Mouse (Mus musculus) C2C12 (cell line): ENCODE measurements around the gene Nedd9. TPM values are rescaled to one million over a fixed set of nuclear protein-coding genes. Genes with fewer than 3 reads are reported as not detected.

Experiments
- H3K27me3 ChIP-seq: one replicate; pipeline ENCODE4 v1.6.1; 2011; ENCODE audit not compliant: control insufficient read depth, insufficient read depth, insufficient read length
- H3K36me3 ChIP-seq: one replicate; pipeline ENCODE4 v1.6.1; 2011; ENCODE audit not compliant: control insufficient read depth, insufficient read depth
- H3K4me3 ChIP-seq: one replicate; pipeline ENCODE4 v1.5.1; 2011; ENCODE audit warnings: mild to moderate bottlenecking, control low read depth; ENCODE audit not compliant: poor library complexity, insufficient read depth, severe bottlenecking
- H3K79me2 ChIP-seq: one replicate; pipeline ENCODE4 v1.6.1; 2011; ENCODE audit not compliant: control insufficient read depth, insufficient read depth
- H3K79me3 ChIP-seq: one replicate; pipeline ENCODE4 v1.6.1; 2011; ENCODE audit warnings: low read depth, control low read depth
- H3ac ChIP-seq: one replicate; pipeline ENCODE3; 2011; ENCODE audit warnings: low read depth; ENCODE audit not compliant: control insufficient read depth, insufficient read length
- CEBPB ChIP-seq: IDR thresholded peaks from one replicate; pipeline ENCODE4 v1.6.1; 2011; ENCODE audit warnings: low read depth, mild to moderate bottlenecking, control low read depth, moderate library complexity
- CTCF ChIP-seq: IDR thresholded peaks from one replicate; pipeline ENCODE4 v1.5.1; 2011; ENCODE audit not compliant: control insufficient read depth, insufficient read depth, insufficient read length
- FOSL1 ChIP-seq: IDR thresholded peaks from one replicate; pipeline ENCODE4 v1.8.0; 2011; ENCODE audit warnings: mild to moderate bottlenecking, low read length; ENCODE audit not compliant: poor library complexity, insufficient read depth, severe bottlenecking
- MAX ChIP-seq: IDR thresholded peaks from one replicate; pipeline ENCODE4 v1.6.1; 2011; ENCODE audit warnings: mild to moderate bottlenecking, control low read depth
- MYOD1 ChIP-seq: IDR thresholded peaks from one replicate; pipeline ENCODE4 v1.6.1; 2011; ENCODE audit warnings: low read depth; ENCODE audit not compliant: control insufficient read depth, insufficient read length
- MYOG ChIP-seq: IDR thresholded peaks from one replicate; pipeline ENCODE4 v1.6.1; 2011; ENCODE audit not compliant: control insufficient read depth, insufficient read length; ENCODE audit errors: extremely low read depth
- USF1 ChIP-seq: IDR thresholded peaks from one replicate; pipeline ENCODE4 v1.6.1; 2011; ENCODE audit warnings: low read depth, mild to moderate bottlenecking, control low read depth, moderate library complexity
- polyA plus RNA-seq: library from polyadenylated mRNA; unstranded; fragments of >200 nt; fragmentation: generic; extraction: Trizol; gene quantifications from one replicate; pipeline ENCODE4 v1.2.1, GENCODE M21; 2012; ENCODE audit warnings: missing spikeins

The Nedd9 gene
- polyA plus RNA-seq, 1 experiment: 6.7 TPM

DNA sequence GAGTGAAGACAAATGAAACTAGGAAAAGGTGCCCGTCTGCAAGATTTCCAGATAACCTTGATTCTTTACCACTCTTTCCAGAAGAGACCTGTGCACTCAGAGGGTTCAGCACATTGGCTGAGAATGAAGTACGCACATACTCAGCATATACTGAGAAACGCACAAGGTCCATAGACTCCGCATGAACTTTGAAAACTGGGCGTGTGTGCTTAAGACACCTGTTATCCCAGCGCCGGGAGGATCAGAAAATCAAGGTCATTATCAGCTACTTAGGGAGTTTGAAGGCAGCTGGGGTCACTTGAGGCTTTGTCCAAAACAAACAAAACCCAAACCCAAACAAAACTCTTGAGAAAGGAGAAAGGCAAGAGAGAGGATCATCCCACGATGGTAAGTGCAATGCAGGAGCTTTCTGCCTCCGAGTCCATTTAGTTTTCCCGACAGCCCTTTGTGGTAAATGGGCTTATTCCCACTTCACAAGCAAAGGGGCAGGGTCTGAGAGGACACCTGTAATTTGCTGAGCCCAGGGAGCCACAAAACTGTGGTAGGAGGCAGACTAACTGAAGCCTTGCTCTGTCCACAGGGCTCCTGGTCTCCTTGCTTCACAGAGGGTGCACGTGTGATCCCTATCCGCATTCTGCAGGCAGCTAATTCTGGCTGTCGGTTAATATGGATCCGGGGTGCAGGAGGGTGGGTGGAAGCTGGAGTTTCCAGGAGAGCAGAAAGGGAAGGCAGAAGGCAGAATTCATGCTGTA lies 153.1 kb downstream of the Nedd9 start:
- Histone ChIP-seq H3K4me3 (no peak overlapping the region), H3K36me3 (peaks cover 45% of the 10 kb centered on the region), H3K27me3 (no peaks in the 10 kb centered on the region), H3ac (no peak overlapping the region), H3K79me3 (peaks cover 5% of the 10 kb centered on the region), H3K79me2 (peaks cover 17% of the 10 kb centered on the region)
- TF ChIP-seq CTCF (no peak), CEBPB (no peak), MYOD1 (no peak), MAX (no peak)

DNA sequence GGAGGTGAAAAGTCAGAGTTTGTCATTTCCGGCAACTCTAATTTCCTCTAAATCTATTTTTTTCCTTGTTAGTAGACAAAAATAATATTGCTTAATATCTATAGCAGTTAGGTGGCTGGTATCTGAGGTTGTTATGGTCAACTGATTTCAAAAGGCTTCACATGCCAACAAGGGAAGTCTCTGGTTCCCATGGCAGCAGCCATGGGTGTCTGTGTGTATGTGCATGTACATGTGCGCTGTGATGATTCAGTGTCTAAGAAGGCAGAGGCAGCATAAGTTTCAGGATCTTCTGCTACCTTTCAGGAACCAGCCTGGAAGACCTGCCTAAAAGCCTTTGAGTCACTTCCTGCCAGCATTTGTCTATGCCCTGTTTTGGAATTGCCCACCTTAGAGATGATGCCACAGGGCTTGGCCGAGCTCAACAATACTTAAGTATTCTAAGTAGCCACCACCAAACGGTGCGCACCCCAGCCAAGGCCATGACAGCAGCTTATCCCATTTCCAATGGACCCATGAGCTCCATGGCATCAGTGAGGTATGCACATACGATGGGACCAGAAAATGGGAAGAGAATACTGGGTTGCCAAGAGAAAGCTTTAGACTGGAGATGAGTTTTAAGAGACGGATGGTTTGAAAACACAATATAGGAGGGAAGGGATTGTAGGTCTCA lies 155.4 kb downstream of the Nedd9 start:
- Histone ChIP-seq H3K4me3 (no peak overlapping the region), H3K79me3 (peaks cover 5% of the 10 kb centered on the region), H3K79me2 (peaks cover 20% of the 10 kb centered on the region), H3ac (no peak overlapping the region), H3K27me3 (no peaks in the 10 kb centered on the region), H3K36me3 (peaks cover 40% of the 10 kb centered on the region)
- TF ChIP-seq FOSL1: no peak
- no peak for TF ChIP-seq MYOG
- TF ChIP-seq CTCF: no peak
- no peak for TF ChIP-seq MYOD1
- TF ChIP-seq CEBPB: no peak
- TF ChIP-seq MAX: no peak
- TF ChIP-seq USF1: no peak

DNA sequence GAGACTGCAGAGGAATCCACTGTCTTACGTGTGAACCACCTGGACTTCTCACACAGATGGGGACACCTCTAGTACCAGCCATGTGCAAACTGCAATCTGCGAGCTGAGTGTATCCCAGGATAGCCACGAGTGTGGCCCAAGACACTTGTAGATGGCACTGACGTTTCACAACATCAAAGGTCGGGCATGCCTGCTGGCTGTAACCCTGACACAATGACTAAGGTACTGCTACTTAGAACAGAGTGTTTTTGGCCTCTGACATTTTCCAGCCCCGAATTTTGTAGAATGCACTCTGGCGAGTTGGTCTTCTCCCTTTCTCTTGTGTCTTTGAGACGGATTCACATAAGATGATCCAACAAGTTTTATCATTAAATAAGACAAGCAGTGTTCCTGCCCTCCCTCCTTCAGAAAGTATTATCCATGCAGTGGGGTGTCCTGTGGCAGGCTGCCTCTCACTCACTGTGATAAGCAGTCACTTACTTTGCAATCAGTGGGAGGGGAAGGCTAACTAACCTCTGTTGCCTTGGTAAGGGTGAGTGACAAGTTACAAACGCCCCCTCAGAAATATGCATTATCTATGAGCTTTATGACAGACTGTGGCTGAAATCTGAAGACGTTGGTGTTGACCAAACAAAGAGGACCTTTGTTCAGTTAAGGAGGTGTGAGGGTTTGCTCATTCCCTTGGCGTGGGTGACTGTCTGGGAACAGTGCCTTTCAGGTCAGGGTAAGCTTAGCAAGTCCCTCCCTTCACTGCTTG lies 156.4 kb downstream of the Nedd9 start:
- TF ChIP-seq FOSL1 (no peak), MYOG (no peak), CEBPB (no peak), CTCF (no peak), MAX (no peak), USF1 (no peak), MYOD1 (no peak)
- H3ac ChIP-seq: no peak overlapping the region
- peaks cover 5% of the 10 kb centered on the region for H3K79me3 ChIP-seq
- H3K4me3 ChIP-seq: no peak overlapping the region
- peaks cover 20% of the 10 kb centered on the region for H3K79me2 ChIP-seq
- H3K36me3 ChIP-seq: peaks cover 35% of the 10 kb centered on the region
- H3K27me3 ChIP-seq: no peaks in the 10 kb centered on the region

DNA sequence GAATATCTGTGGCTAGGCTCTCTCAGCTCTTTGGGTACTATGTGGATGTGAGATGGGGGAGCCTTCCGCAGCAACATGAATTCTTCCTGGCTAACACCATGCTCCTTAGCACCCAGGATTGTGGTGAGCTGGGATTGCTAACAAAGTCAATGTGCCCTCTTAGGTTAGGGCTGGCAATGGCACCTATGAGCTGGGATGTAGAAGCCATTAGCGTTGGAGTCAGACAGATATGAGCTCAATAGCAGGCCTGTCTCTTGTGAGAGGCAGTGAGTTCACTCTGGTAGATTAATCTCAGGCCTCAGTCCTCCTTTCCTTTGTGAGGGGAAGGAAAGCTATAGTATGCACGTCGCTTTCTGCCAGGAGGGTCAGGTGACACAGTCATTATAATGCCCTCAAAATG lies 157.1 kb downstream of the Nedd9 start:
- Histone ChIP-seq H3K79me3 (peaks cover 5% of the 10 kb centered on the region), H3ac (no peak overlapping the region), H3K36me3 (peaks cover 36% of the 10 kb centered on the region), H3K27me3 (no peaks in the 10 kb centered on the region), H3K4me3 (no peak overlapping the region), H3K79me2 (peaks cover 20% of the 10 kb centered on the region)
- TF ChIP-seq CTCF (no peak), USF1 (no peak)

DNA sequence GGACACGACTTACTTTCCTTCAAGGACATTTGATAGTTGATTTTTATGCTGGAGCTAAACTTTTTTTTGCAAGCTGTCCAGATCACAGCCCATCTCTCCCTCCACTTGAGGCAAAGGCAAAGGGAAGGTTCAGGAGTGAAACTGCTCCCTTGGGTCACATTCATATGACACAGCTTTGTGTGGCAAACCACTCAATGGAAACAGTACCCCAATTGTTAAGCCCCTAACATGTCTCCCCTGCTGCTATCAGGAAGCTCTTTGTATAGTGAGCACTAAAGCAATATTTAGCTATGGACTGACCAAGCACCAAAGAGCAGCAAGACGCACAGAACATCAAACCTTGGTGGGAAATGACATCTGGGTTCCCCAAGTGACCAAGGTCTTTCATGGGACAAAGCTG lies 158.7 kb downstream of the Nedd9 start:
- Histone ChIP-seq H3K36me3 (peaks cover 31% of the 10 kb centered on the region), H3ac (no peak overlapping the region), H3K4me3 (no peak overlapping the region), H3K79me3 (peaks cover 5% of the 10 kb centered on the region), H3K27me3 (no peaks in the 10 kb centered on the region), H3K79me2 (peaks cover 20% of the 10 kb centered on the region)
- TF ChIP-seq MYOD1: no peak
- no peak for TF ChIP-seq CTCF
- no peak for TF ChIP-seq MAX
- TF ChIP-seq FOSL1: no peak
- TF ChIP-seq MYOG: no peak
- no peak for TF ChIP-seq CEBPB
- TF ChIP-seq USF1: no peak

DNA sequence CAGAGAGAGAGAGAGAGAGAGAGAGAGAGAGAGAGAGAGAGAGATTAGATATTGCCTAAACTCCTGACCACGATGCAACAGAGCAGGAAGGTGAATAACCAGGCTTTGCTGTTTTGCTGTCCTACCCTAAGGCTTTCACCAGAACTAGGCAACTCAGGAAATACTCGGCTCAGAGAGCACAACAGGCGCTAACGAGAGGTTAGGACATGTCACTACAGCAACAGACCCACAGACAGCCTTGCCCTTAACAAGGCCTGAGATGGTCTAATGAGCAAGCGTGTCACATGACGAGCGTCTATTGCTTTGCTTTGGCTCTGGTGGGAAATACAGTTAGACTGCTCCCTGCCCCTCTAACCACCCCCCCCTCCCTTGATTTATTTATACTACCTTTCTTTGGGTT lies 159.6 kb downstream of the Nedd9 start:
- TF ChIP-seq CTCF (no peak), MYOG (no peak), USF1 (no peak), MYOD1 (no peak), CEBPB (no peak), FOSL1 (no peak), MAX (no peak)
- Histone ChIP-seq H3K36me3 (peaks cover 29% of the 10 kb centered on the region), H3K27me3 (no peaks in the 10 kb centered on the region), H3K79me3 (peaks cover 5% of the 10 kb centered on the region), H3K4me3 (no peak overlapping the region), H3K79me2 (peaks cover 21% of the 10 kb centered on the region), H3ac (no peak overlapping the region)
